Mouse (Mus musculus) left cerebral cortex, adult 9 months (tissue): ENCODE measurements at regions not wholly inside any gene's neighbourhood (a gene's known extent, or its start where the extent isn't known, plus 50 kb on each side); places are given as distances from the start of the nearest gene placed in this dataset.

Experiments
- DNase-seq, 2 experiments: peaks; one replicate each; pipeline ENCODE4 v3.0.0; 2022; ENCODE audit warnings: low spot score in 2 of 2

DNA sequence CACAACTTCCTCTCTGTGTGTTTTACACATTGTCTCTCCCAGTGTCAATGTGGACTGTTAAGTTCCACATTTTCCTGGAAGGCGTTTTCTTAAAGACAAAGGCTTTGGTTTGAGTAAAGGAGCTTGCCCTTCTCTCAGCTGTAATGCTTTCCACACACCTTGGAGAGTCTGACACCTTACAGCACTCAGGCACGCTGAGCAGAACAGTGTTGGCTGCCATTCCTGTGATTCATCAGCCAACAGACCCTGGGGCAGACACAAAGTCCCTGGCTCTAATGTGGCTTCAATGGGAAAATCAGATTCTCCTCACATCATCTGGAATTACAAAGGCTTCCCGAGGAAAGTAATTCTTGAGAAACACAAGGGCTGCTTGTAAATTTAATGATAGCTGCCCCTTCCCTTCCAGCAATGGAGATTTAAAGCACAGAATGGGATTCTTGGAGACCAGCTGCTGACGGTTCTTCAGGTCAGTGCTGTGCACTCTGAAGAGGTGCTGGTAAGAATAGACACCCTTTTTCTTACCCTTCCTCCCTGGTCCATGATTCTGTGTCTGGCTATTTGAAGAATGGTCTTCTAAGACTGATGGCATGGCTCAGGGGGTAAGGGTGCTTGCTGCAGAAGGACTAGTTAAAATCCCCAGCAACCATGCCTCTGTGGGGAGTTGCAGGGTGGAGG lies 468.4 kb upstream of the Nr2f2 start:
- DNase-seq: no peak

DNA sequence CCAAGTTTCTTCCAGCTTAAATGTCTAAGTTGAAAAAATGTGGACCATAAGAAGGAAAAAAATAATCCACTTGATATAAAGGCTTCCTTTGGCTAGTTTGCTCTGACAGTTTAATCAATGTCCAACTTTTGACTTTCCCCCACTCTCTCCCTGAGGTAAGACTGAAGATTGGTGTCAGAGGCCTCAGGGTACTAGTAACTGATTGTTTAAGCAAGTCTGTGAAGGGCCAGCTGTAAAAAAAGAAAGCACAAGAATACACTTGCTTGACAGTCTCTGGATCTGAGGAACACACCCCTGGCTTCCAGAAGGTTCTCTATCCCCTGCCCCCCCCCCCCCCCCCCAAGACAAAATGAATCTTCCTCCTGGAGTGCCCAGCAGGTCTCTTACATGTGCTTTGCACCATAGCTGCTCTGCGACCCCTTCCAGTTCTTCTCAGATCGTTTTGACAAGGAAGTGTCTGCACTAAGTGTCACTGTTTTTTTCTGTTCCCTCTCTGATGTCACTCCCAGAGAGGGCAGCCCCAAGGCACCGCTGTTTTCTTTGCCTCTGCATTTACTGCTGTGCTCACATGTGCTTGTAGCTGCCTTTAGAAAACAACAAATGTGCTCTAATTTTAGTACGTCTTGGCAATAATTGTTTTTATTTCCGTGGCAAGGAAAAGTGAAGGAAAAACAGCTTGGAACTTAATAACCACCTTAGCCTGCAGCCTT lies 462.1 kb upstream of the Nr2f2 start:
- no peak for DNase-seq

DNA sequence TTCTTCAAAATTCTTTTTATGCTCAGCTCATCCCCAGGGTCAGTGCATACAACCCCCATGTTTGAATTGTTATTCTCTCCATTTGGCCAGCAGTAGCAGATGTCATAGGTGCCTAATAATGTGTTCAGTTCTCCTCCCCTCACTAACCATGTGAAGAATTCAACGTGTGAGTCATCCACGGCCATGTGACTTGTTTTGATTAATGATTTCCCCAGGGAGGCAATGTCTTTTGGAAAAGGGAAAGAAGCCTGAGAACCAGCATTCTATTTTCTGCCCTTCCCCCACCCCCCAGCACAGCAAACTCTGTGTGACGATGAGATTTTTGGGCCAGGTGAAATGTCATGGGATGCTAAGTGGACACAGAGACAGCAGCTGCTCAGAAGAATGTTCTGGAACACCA lies 459.5 kb upstream of the Nr2f2 start:
- no peak for DNase-seq

DNA sequence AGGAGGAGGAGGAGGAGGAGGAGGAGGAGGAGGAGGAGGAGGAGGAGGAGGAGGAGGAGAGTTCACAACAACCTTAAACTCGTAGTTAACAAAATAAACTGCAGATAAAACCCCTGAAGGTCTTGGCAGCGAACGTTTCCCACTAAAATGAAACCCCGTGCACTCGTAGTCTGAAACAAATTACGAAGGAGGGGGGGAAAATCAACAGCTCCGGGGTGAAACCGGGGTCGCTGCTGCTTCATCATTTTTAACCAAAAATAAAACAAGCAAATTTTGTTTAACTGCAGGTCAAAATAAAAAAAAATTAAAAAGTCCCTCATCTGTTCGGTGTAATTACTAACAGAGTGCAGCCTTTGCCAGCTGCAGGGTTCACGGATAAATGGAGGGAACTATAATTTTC lies 456.5 kb upstream of the Nr2f2 start:
- no peak for DNase-seq

DNA sequence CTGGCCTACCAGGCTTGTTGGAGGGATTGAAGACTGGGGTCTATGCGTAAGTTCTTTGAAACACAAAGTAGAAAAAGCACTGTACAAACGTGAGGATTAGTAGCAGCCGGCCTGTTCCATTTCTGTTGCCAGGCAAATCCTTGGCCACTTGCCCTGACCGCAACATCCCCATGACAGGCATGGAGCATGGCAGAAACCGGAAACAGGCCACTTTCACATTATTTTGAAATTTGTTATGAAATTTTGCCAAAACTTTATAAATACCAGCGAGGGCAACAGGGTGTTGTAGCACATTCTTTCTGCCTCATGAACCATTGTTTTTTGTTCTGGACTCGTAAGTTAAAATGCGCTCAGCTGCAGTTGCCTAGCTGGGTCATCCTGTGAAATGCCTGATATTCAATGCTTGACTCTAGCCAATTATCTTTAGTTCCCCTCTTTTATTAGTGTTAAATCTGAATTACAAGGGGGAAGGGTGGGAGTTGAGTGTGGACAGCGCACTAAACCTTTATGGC lies 455.8 kb upstream of the Nr2f2 start:
- no peak for DNase-seq

DNA sequence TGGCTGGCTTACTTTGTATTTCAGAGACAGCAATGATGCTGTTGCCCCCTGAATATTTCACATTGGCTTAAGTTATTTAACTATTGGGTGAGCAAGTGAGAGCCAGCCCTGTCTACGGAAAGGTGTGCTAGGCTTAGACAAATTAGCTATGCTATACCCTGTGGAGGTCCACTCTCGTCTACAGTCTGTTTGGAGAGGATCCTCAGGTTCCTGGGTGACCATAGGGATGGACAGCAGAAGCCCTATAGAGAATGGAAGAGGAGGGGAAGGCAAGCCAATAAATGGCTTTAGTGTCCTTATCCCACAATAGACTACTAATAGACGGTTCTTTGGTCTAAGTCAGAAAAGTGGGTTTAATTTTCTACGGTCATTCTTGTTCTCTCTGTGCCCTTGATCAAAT lies 455.3 kb upstream of the Nr2f2 start:
- DNase-seq: no peak

DNA sequence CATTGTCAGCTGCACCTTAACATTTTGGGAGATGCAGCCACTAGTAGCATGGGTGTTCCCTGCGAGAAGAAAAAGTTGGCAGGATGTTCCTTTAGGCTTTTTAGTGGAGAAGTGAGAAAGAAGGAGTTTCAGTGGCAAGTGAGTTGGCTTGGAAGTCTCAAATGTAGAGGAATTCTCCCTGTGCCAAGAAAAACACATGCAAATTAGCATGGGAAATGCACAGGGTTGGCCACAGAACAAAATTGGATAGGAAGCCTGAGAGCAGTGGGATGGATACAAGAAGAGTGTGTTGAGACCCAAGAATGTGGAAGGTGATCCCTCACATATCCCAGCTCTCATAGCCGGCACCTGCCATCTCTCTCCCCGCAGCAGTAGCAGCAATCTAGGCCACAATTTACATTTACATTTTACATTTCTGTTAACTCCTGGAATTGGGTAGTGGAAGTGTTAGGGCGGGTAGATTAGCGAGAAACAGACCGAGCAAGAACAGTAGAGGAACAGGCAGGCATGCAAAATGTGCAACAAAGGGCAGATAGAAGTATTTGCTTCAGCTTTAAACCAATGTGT lies 450.9 kb upstream of the Nr2f2 start:
- peak in 1 of 2 experiments; percentile 5 for DNase-seq

DNA sequence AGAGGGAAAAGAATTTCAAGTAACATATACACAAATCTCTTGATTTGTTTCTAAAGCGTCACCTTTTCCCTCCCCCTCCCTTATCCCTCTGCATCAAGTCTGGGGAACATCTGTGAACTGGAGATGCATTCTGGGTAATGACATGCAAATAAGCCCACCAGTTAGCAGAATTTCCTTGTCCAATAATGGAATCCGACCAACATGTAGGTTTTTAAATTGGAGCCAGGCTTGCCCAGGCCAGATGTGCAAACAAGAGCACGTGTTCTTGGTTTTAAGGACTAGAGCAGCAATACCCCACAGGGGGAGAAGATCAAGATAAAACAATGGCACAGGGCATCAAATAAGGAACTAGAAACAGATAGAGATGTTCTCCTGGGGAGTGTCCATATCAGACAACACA lies 447.9 kb upstream of the Nr2f2 start:
- DNase-seq: no peak

DNA sequence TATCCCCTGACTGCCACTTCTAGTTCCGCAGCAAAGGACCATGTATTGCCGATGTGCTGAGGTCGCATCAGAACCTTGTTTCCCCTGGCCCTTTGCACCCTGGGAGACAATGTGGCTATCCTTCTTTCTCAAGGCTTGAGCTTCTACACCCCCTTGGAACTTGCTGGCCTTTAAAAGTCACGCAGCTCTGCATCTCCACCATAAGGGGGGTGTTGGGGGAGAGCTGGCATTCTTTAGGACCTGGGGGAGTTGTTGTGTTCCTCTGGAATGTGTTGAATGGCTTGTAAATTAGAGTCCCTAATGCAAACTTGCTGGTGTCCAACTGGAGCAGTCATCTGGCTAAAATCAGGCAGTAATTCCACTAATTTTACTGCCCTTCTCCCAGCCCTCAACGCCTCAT lies 446.6 kb upstream of the Nr2f2 start:
- no peak for DNase-seq

DNA sequence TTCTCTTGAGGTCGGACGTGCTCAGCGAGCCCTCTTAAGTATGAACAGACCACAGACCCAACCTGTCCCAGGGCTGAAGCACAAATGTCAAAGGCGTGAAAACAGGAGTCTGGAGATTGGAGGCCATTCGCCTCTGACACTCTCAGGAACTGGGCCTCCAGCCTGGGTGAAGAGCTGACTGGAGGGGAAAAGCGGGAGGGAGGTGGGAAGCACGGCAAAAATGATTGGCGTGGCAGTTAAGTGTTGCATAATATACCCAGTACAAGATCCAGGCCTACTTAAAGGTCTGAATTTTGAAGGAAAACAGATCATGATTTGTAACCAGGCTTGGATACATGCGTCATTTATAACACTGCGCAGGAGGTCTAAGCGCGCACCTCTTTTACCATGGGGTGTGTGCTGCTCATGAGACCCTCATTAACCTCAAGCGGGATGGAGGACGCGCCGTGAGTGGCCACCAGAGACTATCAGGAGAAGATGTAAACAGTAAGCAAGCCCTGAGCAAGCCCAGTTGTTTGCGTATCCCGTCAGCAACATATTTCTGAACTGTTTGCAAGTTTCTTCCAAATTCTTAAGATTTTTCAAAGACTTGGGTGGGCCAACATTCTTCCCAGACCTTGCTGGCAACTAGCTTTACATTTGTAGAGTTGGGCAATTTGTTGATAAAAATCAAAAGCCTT lies 444.0 kb upstream of the Nr2f2 start:
- DNase-seq: no peak

DNA sequence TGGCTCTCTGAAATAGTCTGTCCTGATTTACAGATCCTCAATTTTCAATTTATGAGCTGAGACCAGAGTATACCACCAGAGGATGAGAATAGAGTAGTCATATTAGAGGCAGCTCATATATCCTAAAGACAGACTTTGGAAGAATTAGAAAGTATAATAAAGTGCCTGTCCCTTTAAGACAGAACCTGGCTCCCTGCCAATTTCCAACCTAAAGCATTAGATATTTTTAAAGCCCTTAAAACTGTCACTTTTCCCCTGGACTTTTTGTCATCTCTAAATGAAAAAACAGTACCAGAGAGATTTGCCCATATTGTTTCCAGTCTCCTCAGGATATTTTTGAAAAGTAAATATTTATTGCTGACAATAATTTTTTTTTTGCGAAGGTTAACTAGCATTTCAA lies 437.7 kb upstream of the Nr2f2 start:
- DNase-seq: no peak

DNA sequence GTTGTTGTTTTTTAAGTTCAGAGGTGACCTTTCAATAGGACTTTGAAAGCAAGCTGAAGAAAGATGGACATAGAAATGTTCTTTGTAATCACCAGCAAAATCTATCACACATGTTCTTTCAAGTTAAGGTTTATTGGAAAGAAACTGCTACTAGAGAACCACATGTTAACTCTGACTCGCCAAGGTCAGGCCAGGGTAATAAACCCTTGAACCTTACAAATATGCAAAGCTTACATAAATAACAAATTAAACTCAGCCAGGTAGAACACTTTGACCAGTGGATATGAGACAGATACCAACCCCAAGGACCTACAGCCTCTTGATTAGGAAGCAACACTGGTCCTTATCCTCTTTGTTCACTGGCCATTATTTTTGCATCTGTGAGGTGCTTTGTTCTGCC lies 433.4 kb upstream of the Nr2f2 start:
- no peak for DNase-seq

DNA sequence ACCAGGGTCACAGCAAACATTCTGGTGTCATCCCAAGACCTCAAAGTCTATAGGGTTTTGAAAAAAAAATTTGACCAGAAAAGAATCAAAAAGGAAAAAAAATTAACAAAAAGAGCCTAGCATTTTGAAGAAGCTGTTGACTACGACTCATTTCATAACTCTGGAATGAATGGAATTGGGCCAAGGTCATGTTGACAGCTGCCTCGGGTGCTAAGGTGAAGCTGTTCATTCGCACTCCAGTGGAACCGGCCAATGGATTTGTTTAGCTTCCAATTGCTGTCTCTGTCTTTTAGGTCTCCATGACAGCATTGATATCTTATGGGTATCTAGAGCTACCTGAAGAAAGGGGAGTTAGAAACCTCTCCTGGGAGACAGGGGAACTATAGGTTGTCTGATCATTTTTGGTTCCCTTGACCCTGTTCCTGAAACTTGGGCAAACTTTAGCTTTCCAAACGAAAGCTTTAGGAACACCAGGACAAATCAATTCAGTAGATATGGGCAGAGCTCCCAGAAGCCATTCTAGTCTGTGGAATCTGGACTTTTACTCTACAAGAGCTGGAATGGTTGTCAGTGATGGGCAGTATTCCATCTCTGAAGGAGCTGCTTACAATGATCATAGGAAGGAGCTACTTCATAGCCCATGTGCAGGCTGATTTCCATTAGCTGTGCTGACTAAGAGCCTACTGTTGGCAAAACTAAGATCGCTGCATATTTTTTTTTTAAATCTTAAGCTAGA lies 432.7 kb upstream of the Nr2f2 start:
- no peak for DNase-seq

DNA sequence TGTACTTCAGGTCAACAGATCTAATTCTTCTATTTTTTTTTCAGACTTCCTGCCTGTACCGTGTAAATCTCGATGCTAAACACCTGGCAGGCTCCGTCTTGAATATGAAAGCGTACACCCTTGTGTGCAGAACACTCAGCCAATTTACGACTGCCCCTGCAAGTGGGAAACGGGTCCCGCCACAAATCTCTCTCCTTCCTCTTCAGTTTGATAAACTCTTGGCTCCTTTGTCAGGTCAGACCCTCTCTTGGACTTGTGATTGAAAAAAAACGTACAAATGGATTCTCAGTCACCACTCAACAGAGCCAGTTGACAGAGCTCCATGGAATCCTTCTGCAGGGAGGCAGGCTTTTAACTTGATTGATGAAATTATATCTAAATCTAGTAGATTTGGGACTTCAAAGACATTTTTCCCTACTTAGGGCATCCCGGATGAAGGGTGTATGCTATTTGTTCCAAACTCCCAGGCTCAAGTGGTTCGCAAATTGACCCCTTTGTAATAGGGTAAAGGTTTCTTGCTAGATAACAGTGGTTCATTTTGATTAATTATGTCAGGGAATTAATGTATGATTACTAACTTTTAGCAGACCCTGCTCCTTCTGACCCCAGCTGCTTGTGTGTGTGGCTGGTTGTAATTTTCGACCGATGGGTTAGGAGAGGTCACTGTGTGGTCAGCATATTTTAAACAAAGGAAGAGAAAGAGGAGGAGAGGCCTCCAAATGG lies 429.7 kb upstream of the Nr2f2 start:
- no peak for DNase-seq

DNA sequence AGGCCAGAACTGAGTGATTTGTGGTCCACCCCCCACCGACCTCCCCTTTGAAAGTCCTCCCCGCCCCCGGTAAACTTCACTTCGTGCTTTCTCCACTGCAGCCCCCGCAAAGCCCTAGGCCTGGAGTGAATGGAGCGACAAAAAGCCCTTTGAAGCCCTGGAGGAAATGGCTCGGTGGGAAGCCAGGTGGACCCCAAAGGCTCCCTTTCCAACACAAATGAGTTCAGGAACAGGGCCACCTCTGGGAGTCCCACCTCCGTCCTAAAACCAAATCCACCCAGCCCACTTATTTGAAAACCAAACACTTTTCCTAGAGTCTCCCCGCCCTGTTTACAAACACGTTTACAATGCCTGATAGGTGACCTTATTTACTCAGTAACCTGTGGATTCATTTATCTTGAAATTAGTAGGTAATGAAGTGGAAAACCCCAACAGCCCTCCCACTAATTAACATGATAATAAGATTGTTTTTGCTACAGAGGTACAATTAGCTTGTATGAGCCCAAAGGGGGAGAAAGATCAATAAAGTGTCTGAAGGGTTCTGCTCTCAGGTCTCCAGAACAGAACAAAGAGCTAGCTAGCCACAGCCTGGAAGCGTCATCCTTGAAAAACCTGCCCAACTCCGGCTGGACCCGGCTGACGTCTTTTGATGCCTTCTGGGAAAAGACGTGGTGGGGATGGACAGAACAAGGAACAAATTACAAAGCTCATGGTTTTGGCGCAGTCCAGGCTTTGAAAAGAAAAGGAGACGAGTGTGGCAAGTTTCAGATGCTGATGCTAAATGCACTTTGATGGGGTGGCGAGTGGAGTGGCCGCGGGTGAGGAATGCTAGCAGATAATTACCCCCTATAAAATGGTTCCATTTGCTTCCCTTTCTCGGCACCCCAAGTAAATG lies 422.6 kb upstream of the Nr2f2 start:
- DNase-seq: no peak

DNA sequence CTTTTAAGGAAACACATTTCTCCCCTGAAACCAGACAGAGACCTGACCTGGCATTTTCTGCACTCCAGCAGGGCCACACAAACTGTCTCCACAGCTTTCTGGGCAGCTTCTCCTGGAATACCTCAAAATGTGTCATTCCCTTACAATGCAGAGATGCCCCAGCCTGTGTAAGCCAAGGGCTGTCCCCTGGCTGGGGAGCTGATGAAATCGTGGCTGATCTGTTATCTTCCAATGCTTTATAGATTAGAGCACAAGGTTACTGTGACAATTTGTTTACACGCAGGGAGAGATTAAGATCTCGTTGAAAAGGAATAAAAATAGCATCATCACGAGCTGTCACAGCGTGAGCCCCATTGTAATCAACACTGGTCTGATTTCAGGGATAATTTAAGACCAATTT lies 421.4 kb upstream of the Nr2f2 start:
- DNase-seq: no peak

DNA sequence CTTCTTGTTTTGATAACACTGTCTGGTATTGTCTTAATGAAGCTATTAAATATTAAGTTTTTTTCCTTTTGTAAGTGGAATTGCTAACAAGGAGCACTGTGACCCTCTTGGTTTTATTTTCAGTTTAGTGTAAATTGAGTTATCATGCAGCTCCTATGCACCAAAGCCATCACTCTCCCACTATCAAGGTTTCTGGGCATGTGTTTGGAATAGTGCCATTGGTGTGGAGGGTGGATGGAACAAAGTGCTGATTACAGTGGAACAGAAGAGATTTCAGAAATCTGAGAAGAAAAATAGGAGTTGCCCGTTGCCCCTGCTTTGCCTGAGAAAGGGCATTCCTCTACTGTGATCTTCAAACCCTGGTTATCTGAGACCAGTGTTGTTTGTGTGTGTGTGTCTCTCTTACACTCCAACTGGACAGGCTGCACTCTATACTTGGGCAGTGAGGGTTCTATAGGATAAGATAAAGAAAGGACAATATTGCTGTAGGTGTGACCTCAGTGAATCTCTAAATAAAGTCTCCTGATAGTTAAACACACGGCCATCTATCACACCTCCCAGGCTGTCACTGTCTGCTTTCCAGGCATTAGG lies 414.3 kb upstream of the Nr2f2 start:
- no peak for DNase-seq

DNA sequence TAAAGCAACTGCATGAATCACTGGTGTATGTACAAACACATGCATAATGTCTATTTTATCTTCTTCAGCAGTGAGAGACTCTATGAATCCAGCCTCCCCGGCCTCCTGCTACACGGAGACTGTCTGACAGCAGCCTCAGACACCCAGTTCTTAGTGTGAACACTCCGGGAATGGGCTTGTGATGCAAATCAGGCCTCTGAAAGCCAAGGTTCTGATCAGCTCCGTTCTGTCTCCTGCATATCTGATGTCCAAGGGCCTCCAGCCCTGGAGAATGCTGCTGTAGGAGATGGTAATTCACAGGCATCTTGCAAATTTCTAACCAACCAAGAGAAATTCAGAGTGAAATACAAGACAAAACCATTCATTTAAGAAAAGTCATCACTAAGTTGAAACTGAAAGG lies 411.2 kb upstream of the Nr2f2 start:
- no peak for DNase-seq

DNA sequence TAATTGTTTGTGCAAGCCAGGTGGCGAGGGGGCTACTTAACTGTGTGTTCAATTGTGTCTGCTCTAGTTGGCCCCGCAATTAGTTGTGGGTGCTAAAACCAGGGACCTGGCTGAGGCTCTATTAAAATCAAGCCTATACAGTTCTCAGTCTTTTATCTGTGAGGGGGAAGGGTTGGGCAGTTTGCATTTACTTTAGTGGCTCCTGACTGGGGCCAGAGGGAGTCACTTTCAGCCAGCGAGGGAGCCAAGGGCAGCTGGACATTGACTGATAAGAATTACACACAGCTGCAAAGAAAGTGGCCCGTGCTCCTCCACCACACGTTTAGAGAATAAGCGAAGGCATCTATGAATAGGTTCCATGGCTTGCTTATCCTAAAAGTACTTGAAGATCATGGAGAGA lies 403.1 kb upstream of the Nr2f2 start:
- DNase-seq: no peak

DNA sequence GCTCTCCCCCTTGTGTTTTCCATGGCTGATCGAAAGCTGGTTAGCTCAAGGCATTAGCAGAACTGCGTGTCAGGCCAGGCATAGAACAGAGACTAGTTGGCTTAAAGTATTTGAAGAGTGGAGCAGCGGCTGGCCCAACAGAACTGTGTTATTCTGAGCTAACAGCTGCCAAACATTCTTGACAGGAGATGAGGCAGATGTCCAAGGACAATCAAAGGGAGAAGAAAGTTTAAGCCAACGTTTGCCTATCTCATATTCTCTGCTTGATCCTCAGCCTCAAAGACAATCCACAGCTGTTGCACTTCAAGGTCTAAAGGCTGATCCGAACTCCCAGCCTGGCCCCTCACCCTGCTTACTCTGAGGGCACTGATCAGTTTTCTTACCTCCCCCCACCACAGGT lies 401.2 kb upstream of the Nr2f2 start:
- no peak for DNase-seq
